ENCODE assay signal across 27 mouse cellular contexts in genomic region chr19:19848152-19848551, GRCm38 (mm10).
A peak's percentile ranks its signal among the peaks of the same experiment; 100 is the strongest.
DNase-seq lines count a peak whose midpoint lies in the region; ATAC-seq and TF ChIP-seq lines count a peak whose summit lies in the region.
"Had no signal": no experiment of that assay in that cellular context is flagged by ENCODE, and none has a peak within 500 bp of the region (broad histone marks: within the 10 kb centered on the region; RNA-seq: fewer than 3 reads in every experiment).

No protein-coding gene starts in this region.

- DNase-seq in heart, postnatal 0 days (ENCODE audit: low spot score) = peak; percentile 16
- no peak for DNase-seq in heart, adult 9 months (ENCODE audit: low spot score in 2 of 2)
- peak; percentile 6 for DNase-seq in midbrain, postnatal 0 days (ENCODE audit: low spot score)
- DNase-seq in retina, embryonic 14.5 days (ENCODE audit: low spot score) = peak; percentile 32
- DNase-seq: adrenal gland, postnatal 10 days; adrenal gland, postnatal 36 days; cerebellum, adult 11 months; cerebellum, adult 2 months; cerebellum, adult 9-11 months; cerebellum, postnatal 25 days; forebrain, postnatal 0 days; gastrocnemius, adult 2 months; gastrocnemius, postnatal 14 days; heart, adult 11 months; heart, postnatal 4 days; kidney, adult 11 months had no signal

- no peak overlapping the region for H3K4me2 ChIP-seq in heart, postnatal 0 days (ENCODE audit: low read depth, low read length)
- H3K4me2 ChIP-seq in midbrain, postnatal 0 days (ENCODE audit: low read depth, low read length, poor library complexity, severe bottlenecking) = no peak overlapping the region
- H3K4me2 ChIP-seq in midbrain, embryonic 15.5 days = no peak overlapping the region
- no peak overlapping the region for H3K4me2 ChIP-seq in kidney, embryonic 15.5 days
- H3K4me2 ChIP-seq: embryonic facial prominence, embryonic 12.5 days; embryonic facial prominence, embryonic 15.5 days; heart, embryonic 11.5 days; heart, embryonic 15.5 days; hindbrain, embryonic 15.5 days; intestine, embryonic 15.5 days had no signal

- no peaks in the 10 kb centered on the region for H3K9me3 ChIP-seq in heart, postnatal 0 days (replicated peaks; ENCODE audit: control insufficient read depth, low read length)
- H3K9me3 ChIP-seq in midbrain, postnatal 0 days (ENCODE audit: low read length) = no peaks in the 10 kb centered on the region
- no peaks in the 10 kb centered on the region for H3K9me3 ChIP-seq in midbrain, embryonic 15.5 days
- no peaks in the 10 kb centered on the region for H3K9me3 ChIP-seq in kidney, embryonic 15.5 days (replicated peaks)
- H3K9me3 ChIP-seq: embryonic facial prominence, embryonic 12.5 days; embryonic facial prominence, embryonic 15.5 days; heart, embryonic 15.5 days; hindbrain, embryonic 15.5 days; intestine, embryonic 15.5 days had no signal

- no peaks in the 10 kb centered on the region for H3K4me1 ChIP-seq in heart, postnatal 0 days (ENCODE audit: control insufficient read depth, insufficient read depth)
- H3K4me1 ChIP-seq in midbrain, postnatal 0 days (ENCODE audit: insufficient read depth, low read length) = no peaks in the 10 kb centered on the region
- H3K4me1 ChIP-seq in midbrain, embryonic 15.5 days = no peaks in the 10 kb centered on the region
- H3K4me1 ChIP-seq in kidney, embryonic 15.5 days = no peaks in the 10 kb centered on the region
- H3K4me1 ChIP-seq: embryonic facial prominence, embryonic 12.5 days; embryonic facial prominence, embryonic 15.5 days; heart, embryonic 15.5 days; hindbrain, embryonic 15.5 days; intestine, embryonic 15.5 days had no signal

- no peaks in the 10 kb centered on the region for H3K27me3 ChIP-seq in heart, postnatal 0 days (ENCODE audit: control insufficient read depth, insufficient read depth, low read length)
- H3K27me3 ChIP-seq in midbrain, postnatal 0 days (ENCODE audit: insufficient read depth, low read length) = no peaks in the 10 kb centered on the region
- H3K27me3 ChIP-seq in midbrain, embryonic 15.5 days (replicated peaks) = no peaks in the 10 kb centered on the region
- H3K27me3 ChIP-seq in kidney, embryonic 15.5 days = no peaks in the 10 kb centered on the region
- H3K27me3 ChIP-seq: embryonic facial prominence, embryonic 12.5 days; embryonic facial prominence, embryonic 15.5 days; heart, embryonic 15.5 days; hindbrain, embryonic 15.5 days; intestine, embryonic 15.5 days had no signal

- no peak for TF ChIP-seq EP300 in heart, postnatal 0 days (IDR thresholded peaks at IDR 0.05; ENCODE audit: low read depth)

- 28% methylated on average over 4 of the region's 4 CpGs for WGBS in heart, postnatal 0 days
- 56% methylated on average over 4 of the region's 4 CpGs for WGBS in midbrain, postnatal 0 days
- WGBS in midbrain, embryonic 15.5 days = 70% methylated on average over 4 of the region's 4 CpGs
- 75% methylated on average over 4 of the region's 4 CpGs for WGBS in kidney, embryonic 15.5 days

- no peak for TF ChIP-seq CTCF in heart, postnatal 0 days (IDR thresholded peaks at IDR 0.05; ENCODE audit: low read depth)
- no peak for TF ChIP-seq CTCF in midbrain, postnatal 0 days (IDR thresholded peaks at IDR 0.05)

- no peak overlapping the region for H3K27ac ChIP-seq in heart, postnatal 0 days (ENCODE audit: low read depth)
- no peak overlapping the region for H3K27ac ChIP-seq in midbrain, postnatal 0 days (ENCODE audit: low read depth, low read length)
- H3K27ac ChIP-seq in midbrain, embryonic 15.5 days = no peak overlapping the region
- no peak overlapping the region for H3K27ac ChIP-seq in kidney, embryonic 15.5 days
- H3K27ac ChIP-seq: embryonic facial prominence, embryonic 12.5 days; embryonic facial prominence, embryonic 15.5 days; gastrocnemius, adult 2 months; heart, embryonic 15.5 days; hindbrain, embryonic 15.5 days; intestine, embryonic 15.5 days had no signal

- H3K36me3 ChIP-seq in heart, postnatal 0 days (replicated peaks; ENCODE audit: control insufficient read depth, insufficient read depth, low read length) = no peaks in the 10 kb centered on the region
- H3K36me3 ChIP-seq in midbrain, postnatal 0 days (ENCODE audit: insufficient read depth, low read length) = no peaks in the 10 kb centered on the region
- H3K36me3 ChIP-seq in midbrain, embryonic 15.5 days (replicated peaks) = no peaks in the 10 kb centered on the region
- no peaks in the 10 kb centered on the region for H3K36me3 ChIP-seq in kidney, embryonic 15.5 days
- H3K36me3 ChIP-seq: embryonic facial prominence, embryonic 12.5 days; embryonic facial prominence, embryonic 15.5 days; heart, embryonic 15.5 days; hindbrain, embryonic 15.5 days; intestine, embryonic 15.5 days had no signal

- H3K9ac ChIP-seq in heart, postnatal 0 days (replicated peaks; ENCODE audit: low read depth, low read length) = no peak overlapping the region
- no peak overlapping the region for H3K9ac ChIP-seq in midbrain, postnatal 0 days (replicated peaks; ENCODE audit: low read length, poor library complexity, severe bottlenecking)
- H3K9ac ChIP-seq in midbrain, embryonic 15.5 days = no peak overlapping the region
- H3K9ac ChIP-seq in kidney, embryonic 15.5 days = no peak overlapping the region
- H3K9ac ChIP-seq: embryonic facial prominence, embryonic 12.5 days; embryonic facial prominence, embryonic 15.5 days; forebrain, postnatal 0 days; heart, embryonic 15.5 days; hindbrain, embryonic 15.5 days; intestine, embryonic 15.5 days had no signal

- H3K4me3 ChIP-seq in heart, postnatal 0 days (ENCODE audit: low read depth, low read length) = no peak overlapping the region
- no peak overlapping the region for H3K4me3 ChIP-seq in midbrain, postnatal 0 days (ENCODE audit: low read depth, low read length)
- H3K4me3 ChIP-seq in midbrain, embryonic 15.5 days = no peak overlapping the region
- H3K4me3 ChIP-seq in kidney, embryonic 15.5 days (replicated peaks) = no peak overlapping the region
- H3K4me3 ChIP-seq: embryonic facial prominence, embryonic 12.5 days; embryonic facial prominence, embryonic 15.5 days; gastrocnemius, adult 2 months; heart, embryonic 15.5 days; hindbrain, embryonic 15.5 days; intestine, embryonic 15.5 days had no signal

- 0 out of 2 replicates have a peak, but pooled peaks have one; percentile 60 for ATAC-seq in heart, postnatal 0 days (ENCODE audit: insufficient read depth, low read depth)
- no peak for ATAC-seq in midbrain, postnatal 0 days (ENCODE audit: low FRiP score)
- ATAC-seq in midbrain, embryonic 15.5 days (replicated peaks) = no peak
- no peak for ATAC-seq in kidney, embryonic 15.5 days (replicated peaks; ENCODE audit: low FRiP score)
- ATAC-seq: activated CD4-positive, CD25-positive, alpha-beta regulatory T cell, adult 4 months; CD4-positive, CD25-positive, alpha-beta regulatory T cell, adult 4 months; forebrain, embryonic 14.5 days; forebrain, postnatal 0 days; intestine, embryonic 15.5 days had no signal

Comparison
In these comparisons a context has a peak if more than half of its experiments do, and no peak if none do; other contexts are left out.
1. DNase-seq: peak in heart, postnatal 0 days (single experiment), midbrain, postnatal 0 days (single experiment) and retina, embryonic 14.5 days (single experiment); none in heart, adult 9 months (0 of 2).